Mouse (Mus musculus) spleen, adult 2 months (tissue): ENCODE results near the gene Mphosph8.

Source experiments
- CTCF ChIP-seq: fragments of 200-500 bp; IDR thresholded peaks from 2 replicates; pipeline ENCODE4 v1.5.1; 2011; ENCODE audit warnings: mild to moderate bottlenecking, inconsistent platforms; ENCODE audit not compliant: insufficient read depth, insufficient read length, insufficient replicate concordance; ENCODE audit errors: extremely low read depth
- POLR2A ChIP-seq: fragments of 200-500 bp; IDR thresholded peaks from 2 replicates; pipeline ENCODE4 v1.6.1; 2011; ENCODE audit warnings: low read depth, low read length, inconsistent platforms

DNA sequence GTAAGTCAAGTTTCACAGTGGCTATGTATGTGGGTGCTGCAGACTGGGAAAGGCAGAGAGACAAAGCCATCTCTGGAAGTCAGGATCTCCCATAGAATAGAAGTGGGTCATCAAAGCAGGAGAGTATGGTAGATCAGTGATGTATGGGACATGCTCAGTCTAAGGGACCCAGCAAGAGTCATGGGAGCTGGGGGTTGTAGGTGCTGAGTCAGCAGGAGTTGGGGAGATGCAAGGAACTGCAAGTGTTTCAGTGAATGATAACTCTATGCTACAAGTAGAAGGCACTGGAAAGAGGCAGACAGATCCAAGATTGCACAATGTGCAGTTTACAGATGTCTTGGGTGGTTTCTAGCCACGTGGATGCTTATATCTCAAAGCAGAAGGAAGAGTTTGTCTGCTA, 21.1 kb downstream of the Mphosph8 start:
- TF ChIP-seq CTCF (no peak), POLR2A (no peak)
